Mouse (Mus musculus): Measurements from ENCODE around the gene Hcn2.
A peak's percentile ranks its signal among the peaks of the same experiment; 100 is the strongest.

Hcn2 gene

GRCm38 (mm10) chr10:79708668-79709067 lies 7.8 kb upstream of the Hcn2 start:
- DNase-seq (ENCODE audit: low read depth, low spot score): no peak

- DNase-seq (ENCODE audit: low read depth, low spot score): no peak
Measured at GRCm38 (mm10) chr10:79709307-79709706, 7.1 kb upstream of the Hcn2 start.

- no peak for DNase-seq (ENCODE audit: low read depth, low spot score)
Measured at GRCm38 (mm10) chr10:79712029-79712428, 4.4 kb upstream of the Hcn2 start.

- peak; percentile 79 for DNase-seq (ENCODE audit: low read depth, low spot score)
Measured at GRCm38 (mm10) chr10:79712499-79713126, 3.8 kb upstream of the Hcn2 start.

- DNase-seq (ENCODE audit: low read depth, low spot score): no peak
Measured at GRCm38 (mm10) chr10:79713163-79713562, 3.3 kb upstream of the Hcn2 start.

GRCm38 (mm10) chr10:79714996-79715395 lies 1.4 kb upstream of the Hcn2 start:
- DNase-seq (ENCODE audit: low read depth, low spot score): no peak

- no peak for DNase-seq (ENCODE audit: low read depth, low spot score)
Measured at GRCm38 (mm10) chr10:79716988-79717355, 538 bp downstream of the Hcn2 start.

- no peak for DNase-seq (ENCODE audit: low read depth, low spot score)
Measured at GRCm38 (mm10) chr10:79717640-79718357, 1.4 kb downstream of the Hcn2 start.

GRCm38 (mm10) chr10:79721089-79721488 lies 4.7 kb downstream of the Hcn2 start:
- DNase-seq (ENCODE audit: low read depth, low spot score): no peak

GRCm38 (mm10) chr10:79723047-79723446 lies 6.6 kb downstream of the Hcn2 start:
- DNase-seq (ENCODE audit: low read depth, low spot score): no peak

GRCm38 (mm10) chr10:79723692-79724091 lies 7.3 kb downstream of the Hcn2 start:
- DNase-seq (ENCODE audit: low read depth, low spot score): no peak

- DNase-seq (ENCODE audit: low read depth, low spot score): peak; percentile 85
Measured at GRCm38 (mm10) chr10:79726090-79726489, 9.7 kb downstream of the Hcn2 start.

GRCm38 (mm10) chr10:79728323-79729249 lies 12.2 kb downstream of the Hcn2 start:
- DNase-seq (ENCODE audit: low read depth, low spot score): peak; percentile 71

- DNase-seq (ENCODE audit: low read depth, low spot score): peak; percentile 73
Measured at GRCm38 (mm10) chr10:79729357-79729965, 13.0 kb downstream of the Hcn2 start.

- no peak for DNase-seq (ENCODE audit: low read depth, low spot score)
Measured at GRCm38 (mm10) chr10:79732500-79732899, 16.1 kb downstream of the Hcn2 start.

GRCm38 (mm10) chr10:79733847-79734246 lies 17.4 kb downstream of the Hcn2 start:
- no peak for DNase-seq (ENCODE audit: low read depth, low spot score)

- DNase-seq (ENCODE audit: low read depth, low spot score): no peak
Measured at GRCm38 (mm10) chr10:79735361-79735760, 18.9 kb downstream of the Hcn2 start.

- DNase-seq (ENCODE audit: low read depth, low spot score): no peak
Measured at GRCm38 (mm10) chr10:79736706-79737105, 20.3 kb downstream of the Hcn2 start.

GRCm38 (mm10) chr10:79738259-79738658 lies 21.8 kb downstream of the Hcn2 start:
- no peak for DNase-seq (ENCODE audit: low read depth, low spot score)

- no peak for DNase-seq (ENCODE audit: low read depth, low spot score)
Measured at GRCm38 (mm10) chr10:79739234-79739633, 22.8 kb downstream of the Hcn2 start.

- no peak for DNase-seq (ENCODE audit: low read depth, low spot score)
Measured at GRCm38 (mm10) chr10:79740863-79741262, 24.4 kb downstream of the Hcn2 start.

GRCm38 (mm10) chr10:79743161-79743560 lies 26.7 kb downstream of the Hcn2 start:
- no peak for DNase-seq (ENCODE audit: low read depth, low spot score)

Measured in skeletal muscle tissue, adult 2 months (tissue).